Comparison of ENCODE assay signal across 9 mouse cellular contexts in genomic region chr9:24780391-24780928, GRCm38 (mm10). TPM values are rescaled to one million over a fixed set of nuclear protein-coding genes. Genes with fewer than 3 reads are reported as not detected.
DNase-seq lines count a peak whose midpoint lies in the region; ATAC-seq lines count a peak whose summit lies in the region.
"Had no signal": no experiment of that assay in that cellular context is flagged by ENCODE, and none has a peak within 500 bp of the region (broad histone marks: within the 10 kb centered on the region; RNA-seq: fewer than 3 reads in every experiment).

No protein-coding gene starts in this region.

- 3% methylated on average over 20 of the region's 22 CpGs for WGBS in heart, embryonic 12.5 days
- WGBS in forebrain, embryonic 11.5 days = 2% methylated on average over 17 of the region's 22 CpGs
- WGBS in intestine, embryonic 16.5 days = 1% methylated on average over 18 of the region's 22 CpGs

- no peaks in the 10 kb centered on the region for H3K27me3 ChIP-seq in heart, embryonic 12.5 days (replicated peaks)
- peaks cover 66% of the 10 kb centered on the region for H3K27me3 ChIP-seq in forebrain, embryonic 11.5 days (ENCODE audit: control insufficient read depth, insufficient read depth, low read length)
- peaks cover 65% of the 10 kb centered on the region for H3K27me3 ChIP-seq in intestine, embryonic 16.5 days (replicated peaks; ENCODE audit: control insufficient read depth, insufficient read depth, low read length)

- ATAC-seq in heart, embryonic 12.5 days (ENCODE audit: insufficient number of reproducible peaks, low FRiP score) = peak; percentile 58
- ATAC-seq in forebrain, embryonic 11.5 days (replicated peaks; ENCODE audit: low FRiP score) = peak; percentile 44
- peak; percentile 52 for ATAC-seq in intestine, embryonic 16.5 days

- peak overlapping the region; percentile 91 for H3K4me2 ChIP-seq in heart, embryonic 12.5 days
- peak overlapping the region; percentile 70 for H3K4me2 ChIP-seq in forebrain, embryonic 11.5 days (ENCODE audit: low read depth, low read length, severe bottlenecking)
- H3K4me2 ChIP-seq in intestine, embryonic 16.5 days (ENCODE audit: low read depth, low read length) = peak overlapping the region; percentile 61

- H3K36me3 ChIP-seq in heart, embryonic 12.5 days = no peaks in the 10 kb centered on the region
- no peaks in the 10 kb centered on the region for H3K36me3 ChIP-seq in forebrain, embryonic 11.5 days (ENCODE audit: control insufficient read depth, insufficient read depth, low read length)
- no peaks in the 10 kb centered on the region for H3K36me3 ChIP-seq in intestine, embryonic 16.5 days (ENCODE audit: control insufficient read depth, insufficient read depth, low read length)

- H3K4me1 ChIP-seq in heart, embryonic 12.5 days (replicated peaks) = peaks cover 47% of the 10 kb centered on the region
- H3K4me1 ChIP-seq in forebrain, embryonic 11.5 days (replicated peaks; ENCODE audit: control insufficient read depth, insufficient read depth, low read length) = peaks cover 5% of the 10 kb centered on the region
- H3K4me1 ChIP-seq in intestine, embryonic 16.5 days (ENCODE audit: control insufficient read depth, insufficient read depth, low read length) = peaks cover 7% of the 10 kb centered on the region; the same call in 1 of the 2 replicates

- H3K9ac ChIP-seq in heart, embryonic 12.5 days = peak overlapping the region; percentile 81
- H3K9ac ChIP-seq in forebrain, embryonic 11.5 days (ENCODE audit: low read length) = no peak overlapping the region
- 0 out of 2 replicates have a peak overlapping the region, but pooled peaks have one; percentile 31 for H3K9ac ChIP-seq in intestine, embryonic 16.5 days (ENCODE audit: low read depth, low read length)

- peak overlapping the region; percentile 52 for H3K4me3 ChIP-seq in heart, embryonic 12.5 days
- H3K4me3 ChIP-seq in forebrain, embryonic 11.5 days (ENCODE audit: low read depth, low read length) = peak overlapping the region; percentile 39
- peak overlapping the region; percentile 45 for H3K4me3 ChIP-seq in intestine, embryonic 16.5 days (ENCODE audit: low read length)

- intact Hi-C loops in left cerebral cortex, postnatal 36 days (cut with DNase I) = no loop called here

- no peak for DNase-seq in heart, adult 8-10 months (ENCODE audit: low spot score)
- DNase-seq in forebrain, embryonic 11.5 days (ENCODE audit: low spot score) = no peak
- DNase-seq in neural tube, embryonic 10.5 days (ENCODE audit: extremely low spot score, low spot score) = peak; percentile 48
- DNase-seq in layer of hippocampus, adult 9-11 months = no peak
- no peak for DNase-seq in left cerebral cortex, postnatal 36 days (ENCODE audit: low spot score in 2 of 2)
- no peak for DNase-seq in kidney, adult 11 months
- DNase-seq: thymus, adult 2 months had no signal

- H3K9me3 ChIP-seq in heart, embryonic 12.5 days (replicated peaks) = no peaks in the 10 kb centered on the region
- no peaks in the 10 kb centered on the region for H3K9me3 ChIP-seq in forebrain, embryonic 11.5 days (ENCODE audit: control insufficient read depth, low read length)
- H3K9me3 ChIP-seq in intestine, embryonic 16.5 days (ENCODE audit: control insufficient read depth, low read length) = no peaks in the 10 kb centered on the region

- peak overlapping the region; percentile 84 for H3K27ac ChIP-seq in heart, embryonic 12.5 days (ENCODE audit: poor library complexity, severe bottlenecking)
- no peak overlapping the region for H3K27ac ChIP-seq in forebrain, embryonic 11.5 days (ENCODE audit: low read depth, low read length)
- no peak overlapping the region for H3K27ac ChIP-seq in intestine, embryonic 16.5 days (ENCODE audit: low read length)

RNA-seq across cellular contexts. Expression of gene Tbx20, which starts 6.4 kb away (rescaled TPM):
- polyA plus RNA-seq in heart, embryonic 12.5 days (2016; fragmentation: Nextera tagmentation; extraction: Ambion mirVana) = 105 and 111 TPM in 2 replicates
- total RNA-seq in heart, adult 8-10 months (2022) = 10 to 100 TPM; 80.1 to 90.6 (median 87.4) TPM
- 0.48 TPM in 1 of 2 replicates, not detected in the other for polyA plus RNA-seq in forebrain, embryonic 11.5 days (2014; fragmentation: Nextera tagmentation; extraction: Ambion mirVana)
- polyA plus RNA-seq in intestine, embryonic 16.5 days (2015; fragmentation: Nextera tagmentation; extraction: Ambion mirVana) = 0.10 and 0.11 TPM in 2 replicates
- total RNA-seq in left cerebral cortex, postnatal 36 days (2021) = not detected

Comparison
In these comparisons a context has a peak if more than half of its experiments do, and no peak if none do; other contexts are left out.
1. RNA of gene Tbx20, which starts 6.4 kb away (polyA plus RNA-seq): 105 to 111 TPM in heart, embryonic 12.5 days; 0.48 TPM in forebrain, embryonic 11.5 days and 0.10 to 0.11 TPM in intestine, embryonic 16.5 days; every median in the first group is over 10 times any median in the second.
2. Peak in every context shown above with its lines, with median percentiles within 50 percentile points of each other: ATAC-seq, H3K4me2 ChIP-seq and H3K4me3 ChIP-seq.